Comparison of ENCODE assay signal across 29 mouse cellular contexts in the genomic region with DNA sequence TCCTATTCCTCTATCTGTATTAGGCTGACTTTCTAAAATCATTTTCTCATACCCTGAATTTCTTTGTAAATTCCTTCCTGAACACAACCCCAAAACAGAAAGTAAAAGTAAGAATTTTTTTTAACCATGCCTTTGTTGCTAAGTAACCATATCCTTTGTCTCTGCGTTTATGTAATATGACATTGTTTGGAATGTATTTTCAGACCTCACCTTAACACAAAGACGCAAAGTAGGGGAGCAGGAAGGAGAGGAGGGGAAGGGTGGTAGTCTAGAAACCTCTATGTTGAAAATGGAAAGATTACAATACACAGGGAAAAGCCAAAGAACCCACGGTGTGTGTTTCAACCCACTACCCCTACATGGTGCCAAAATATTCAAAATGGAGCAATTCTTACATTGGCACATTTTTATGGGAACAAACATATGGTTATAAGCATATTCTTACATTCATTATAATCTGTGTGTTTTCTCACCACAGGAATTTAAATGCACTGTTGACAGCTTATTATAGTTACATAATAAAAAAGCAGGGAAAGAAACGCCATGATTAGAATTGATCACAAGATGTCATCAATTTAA.
DNase-seq lines count a peak whose midpoint lies in the region; ATAC-seq and TF ChIP-seq lines count a peak whose summit lies in the region.
"Had no signal": no experiment of that assay in that cellular context is flagged by ENCODE, and none has a peak within 500 bp of the region (broad histone marks: within the 10 kb centered on the region; RNA-seq: fewer than 3 reads in every experiment).

No protein-coding gene starts in this region.

- no peaks in the 10 kb centered on the region for H3K9me3 ChIP-seq in lung, postnatal 0 days (ENCODE audit: low read length)
- H3K9me3 ChIP-seq: embryonic facial prominence, embryonic 10.5 days; heart, embryonic 15.5 days; intestine, embryonic 15.5 days; limb, embryonic 15.5 days; lung, embryonic 15.5 days; midbrain, embryonic 10.5 days; neural tube, embryonic 13.5 days; stomach, embryonic 15.5 days had no signal

- H3K4me3 ChIP-seq in layer of hippocampus, adult 2 months: no peak overlapping the region
- H3K4me3 ChIP-seq in lung, postnatal 0 days (ENCODE audit: low read depth, low read length): no peak overlapping the region
- H3K4me3 ChIP-seq: embryonic facial prominence, embryonic 10.5 days; gastrocnemius, adult 2 months; heart, embryonic 15.5 days; intestine, embryonic 15.5 days; limb, embryonic 15.5 days; lung, embryonic 15.5 days; midbrain, embryonic 10.5 days; myocyte; neural tube, embryonic 13.5 days; stomach, embryonic 15.5 days had no signal

- DNase-seq in layer of hippocampus, adult 2 months (ENCODE audit: low spot score in 2 of 2): peak; percentile 18 to 42
- DNase-seq in layer of hippocampus, postnatal 10 days (ENCODE audit: low spot score in 2 of 2): no peak
- DNase-seq in lung, postnatal 0 days (ENCODE audit: low spot score): peak; percentile 7
- DNase-seq in lung, postnatal 36 days: no peak
- DNase-seq in kidney, postnatal 10 days: no peak
- DNase-seq in kidney, postnatal 14 days: no peak
- DNase-seq: adrenal gland, postnatal 10 days; cerebellum, adult 9-11 months; gastrocnemius, adult 2 months; heart, postnatal 36 days; kidney, adult 8-10 months; kidney, postnatal 25 days; left cerebral cortex, postnatal 4 days; retina, postnatal 1 day; thymus, adult 18-20 months; thymus, postnatal 36 days had no signal

- 61% methylated on average over 4 of the region's 4 CpGs for WGBS in lung, postnatal 0 days

- H3K9ac ChIP-seq in lung, postnatal 0 days (replicated peaks; ENCODE audit: low read depth): no peak overlapping the region
- H3K9ac ChIP-seq: heart, embryonic 15.5 days; intestine, embryonic 15.5 days; limb, embryonic 15.5 days; liver, embryonic 14.5 days; lung, embryonic 15.5 days; neural tube, embryonic 13.5 days; stomach, embryonic 15.5 days had no signal

- H3K27ac ChIP-seq in layer of hippocampus, adult 2 months: peak overlapping the region; percentile 81
- no peak overlapping the region for H3K27ac ChIP-seq in lung, postnatal 0 days (ENCODE audit: low read length)
- H3K27ac ChIP-seq: embryonic facial prominence, embryonic 10.5 days; gastrocnemius, adult 2 months; heart, embryonic 15.5 days; intestine, embryonic 15.5 days; limb, embryonic 15.5 days; liver, embryonic 14.5 days; lung, embryonic 15.5 days; midbrain, embryonic 10.5 days; neural tube, embryonic 13.5 days; stomach, embryonic 15.5 days had no signal

- no peak overlapping the region for H3K4me2 ChIP-seq in lung, postnatal 0 days (replicated peaks; ENCODE audit: low read depth, low read length)
- H3K4me2 ChIP-seq: heart, embryonic 15.5 days; intestine, embryonic 15.5 days; limb, embryonic 15.5 days; lung, embryonic 15.5 days; neural tube, embryonic 13.5 days; stomach, embryonic 15.5 days had no signal

- no peaks in the 10 kb centered on the region for H3K4me1 ChIP-seq in lung, postnatal 0 days (ENCODE audit: insufficient read depth, low read depth, low read length)
- H3K4me1 ChIP-seq: embryonic facial prominence, embryonic 10.5 days; heart, embryonic 15.5 days; intestine, embryonic 15.5 days; limb, embryonic 15.5 days; lung, embryonic 15.5 days; midbrain, embryonic 10.5 days; neural tube, embryonic 13.5 days; stomach, embryonic 15.5 days had no signal

- H3K36me3 ChIP-seq in lung, postnatal 0 days (ENCODE audit: insufficient read depth, low read length): no peaks in the 10 kb centered on the region
- H3K36me3 ChIP-seq: embryonic facial prominence, embryonic 10.5 days; heart, embryonic 15.5 days; intestine, embryonic 15.5 days; limb, embryonic 15.5 days; lung, embryonic 15.5 days; midbrain, embryonic 10.5 days; neural tube, embryonic 13.5 days; stomach, embryonic 15.5 days had no signal

- no peaks in the 10 kb centered on the region for H3K27me3 ChIP-seq in lung, postnatal 0 days (replicated peaks; ENCODE audit: insufficient read depth, low read length)
- H3K27me3 ChIP-seq: heart, embryonic 15.5 days; intestine, embryonic 15.5 days; limb, embryonic 15.5 days; lung, embryonic 15.5 days; neural tube, embryonic 13.5 days; stomach, embryonic 15.5 days had no signal

- no peak for ATAC-seq in lung, postnatal 0 days
- 0 out of 2 replicates have a peak, but pooled peaks have one; percentile 15 for ATAC-seq in common myeloid progenitor, adult 5-6 weeks (replicated peaks; ENCODE audit: low read depth, poor library complexity, severe bottlenecking)
- ATAC-seq: hindbrain, embryonic 16.5 days; intestine, embryonic 15.5 days; midbrain, embryonic 16.5 days had no signal

- TF ChIP-seq EP300 in lung, postnatal 0 days (IDR thresholded peaks at IDR 0.05): no peak

- TF ChIP-seq CTCF in layer of hippocampus, adult 2 months (conservative IDR thresholded peaks at IDR 0.05): no peak
- TF ChIP-seq CTCF in lung, postnatal 0 days (IDR thresholded peaks at IDR 0.05): no peak

Comparison
In these comparisons a context has a peak if more than half of its experiments do, and no peak if none do; other contexts are left out.
1. DNase-seq: peak in layer of hippocampus, adult 2 months (2 of 2) and lung, postnatal 0 days (single experiment); none in layer of hippocampus, postnatal 10 days (0 of 2), lung, postnatal 36 days (single experiment), kidney, postnatal 10 days (single experiment) and kidney, postnatal 14 days (single experiment).